Mouse (Mus musculus): ENCODE data around the gene Pacrg. TPM values are rescaled to one million over a fixed set of nuclear protein-coding genes. Genes with fewer than 3 reads are reported as not detected.

Gene Pacrg
- polyA plus RNA-seq, 1 experiment from 2014 or later = 9.3 TPM

GRCm38 (mm10) chr17:10614696-10615095, 225.4 kb downstream of the Pacrg start:
- no peak overlapping the region for H3K27ac ChIP-seq
- 91% methylated on average over 6 of the region's 6 CpGs for WGBS
- no peaks in the 10 kb centered on the region for H3K36me3 ChIP-seq
- H3K4me3 ChIP-seq = no peak overlapping the region
- ATAC-seq (ENCODE audit: low FRiP score) = no peak
- no peaks in the 10 kb centered on the region for H3K9me3 ChIP-seq (replicated peaks)
- no peaks in the 10 kb centered on the region for H3K27me3 ChIP-seq
- peaks cover 4% of the 10 kb centered on the region; the same call in 1 of the 2 replicates for H3K4me1 ChIP-seq
- no peak overlapping the region for H3K9ac ChIP-seq
- H3K4me2 ChIP-seq (replicated peaks) = no peak overlapping the region

GRCm38 (mm10) chr17:10611626-10612025, 228.5 kb downstream of the Pacrg start:
- H3K9me3 ChIP-seq (replicated peaks) = no peaks in the 10 kb centered on the region
- no peak overlapping the region for H3K9ac ChIP-seq
- no peak overlapping the region for H3K27ac ChIP-seq
- H3K4me2 ChIP-seq (replicated peaks) = no peak overlapping the region
- ATAC-seq (ENCODE audit: low FRiP score) = no peak
- H3K4me3 ChIP-seq = no peak overlapping the region
- WGBS = 29% methylated on average over 3 of the region's 3 CpGs
- no peaks in the 10 kb centered on the region for H3K27me3 ChIP-seq
- peaks cover 4% of the 10 kb centered on the region; the same call in 1 of the 2 replicates for H3K4me1 ChIP-seq
- H3K36me3 ChIP-seq = no peaks in the 10 kb centered on the region

- no peak overlapping the region for H3K4me3 ChIP-seq
- no peak overlapping the region for H3K9ac ChIP-seq
- H3K9me3 ChIP-seq (replicated peaks) = no peaks in the 10 kb centered on the region
- WGBS = 74% methylated on average over 4 of the region's 4 CpGs
- H3K27ac ChIP-seq = no peak overlapping the region
- H3K4me2 ChIP-seq (replicated peaks) = no peak overlapping the region
- H3K27me3 ChIP-seq = no peaks in the 10 kb centered on the region
- no peak for ATAC-seq (ENCODE audit: low FRiP score)
- no peaks in the 10 kb centered on the region for H3K36me3 ChIP-seq
- peaks cover 4% of the 10 kb centered on the region; the same call in 1 of the 2 replicates for H3K4me1 ChIP-seq
Observed at GRCm38 (mm10) chr17:10608146-10608545, 232.0 kb downstream of the Pacrg start.

GRCm38 (mm10) chr17:10606090-10606489, 234.0 kb downstream of the Pacrg start:
- Histone ChIP-seq H3K27ac (no peak overlapping the region), H3K27me3 (no peaks in the 10 kb centered on the region), H3K9me3 (replicated peaks) (no peaks in the 10 kb centered on the region), H3K4me2 (replicated peaks) (no peak overlapping the region), H3K36me3 (no peaks in the 10 kb centered on the region), H3K9ac (no peak overlapping the region), H3K4me1 (no peaks in the 10 kb centered on the region), H3K4me3 (no peak overlapping the region)
- WGBS = 73% methylated on average over 3 of the region's 3 CpGs
- no peak for ATAC-seq (ENCODE audit: low FRiP score)

- Histone ChIP-seq H3K36me3 (no peaks in the 10 kb centered on the region), H3K4me1 (no peaks in the 10 kb centered on the region), H3K27me3 (no peaks in the 10 kb centered on the region), H3K9ac (no peak overlapping the region), H3K27ac (no peak overlapping the region), H3K9me3 (replicated peaks) (no peaks in the 10 kb centered on the region), H3K4me3 (no peak overlapping the region), H3K4me2 (replicated peaks) (no peak overlapping the region)
- WGBS = 90% methylated on average over 4 of the region's 4 CpGs
- ATAC-seq (ENCODE audit: low FRiP score) = no peak
Observed at GRCm38 (mm10) chr17:10597741-10598140, 242.4 kb downstream of the Pacrg start.

GRCm38 (mm10) chr17:10589604-10590003, 250.5 kb downstream of the Pacrg start:
- no peaks in the 10 kb centered on the region for H3K36me3 ChIP-seq
- no peak overlapping the region for H3K4me2 ChIP-seq (replicated peaks)
- WGBS = 65% methylated on average over 7 of the region's 7 CpGs
- no peaks in the 10 kb centered on the region for H3K9me3 ChIP-seq (replicated peaks)
- H3K27me3 ChIP-seq = no peaks in the 10 kb centered on the region
- H3K9ac ChIP-seq = no peak overlapping the region
- no peak overlapping the region for H3K4me3 ChIP-seq
- H3K27ac ChIP-seq = no peak overlapping the region
- H3K4me1 ChIP-seq = no peaks in the 10 kb centered on the region
- ATAC-seq (ENCODE audit: low FRiP score) = no peak

GRCm38 (mm10) chr17:10588922-10589400, 251.2 kb downstream of the Pacrg start:
- 87% methylated on average over 7 of the region's 7 CpGs for WGBS
- Histone ChIP-seq H3K4me1 (no peaks in the 10 kb centered on the region), H3K4me2 (replicated peaks) (no peak overlapping the region), H3K27ac (no peak overlapping the region), H3K27me3 (no peaks in the 10 kb centered on the region), H3K4me3 (no peak overlapping the region), H3K9ac (no peak overlapping the region), H3K36me3 (no peaks in the 10 kb centered on the region), H3K9me3 (replicated peaks) (no peaks in the 10 kb centered on the region)
- ATAC-seq (ENCODE audit: low FRiP score) = no peak

GRCm38 (mm10) chr17:10583301-10583700, 256.8 kb downstream of the Pacrg start:
- no peaks in the 10 kb centered on the region for H3K27me3 ChIP-seq
- H3K9me3 ChIP-seq (replicated peaks) = no peaks in the 10 kb centered on the region
- ATAC-seq (ENCODE audit: low FRiP score) = no peak
- no peaks in the 10 kb centered on the region for H3K36me3 ChIP-seq
- H3K4me2 ChIP-seq (replicated peaks) = no peak overlapping the region
- H3K4me3 ChIP-seq = no peak overlapping the region
- no peak overlapping the region for H3K9ac ChIP-seq
- H3K27ac ChIP-seq = no peak overlapping the region
- 0 out of 2 replicates have a peak, but pooled peaks cover 2% of the 10 kb centered on the region for H3K4me1 ChIP-seq
- 36% methylated on average over 3 of the region's 3 CpGs for WGBS

- WGBS = 59% methylated on average over 7 of the region's 7 CpGs
- no peak overlapping the region for H3K4me2 ChIP-seq (replicated peaks)
- no peaks in the 10 kb centered on the region for H3K36me3 ChIP-seq
- no peak overlapping the region for H3K4me3 ChIP-seq
- H3K27ac ChIP-seq = no peak overlapping the region
- no peaks in the 10 kb centered on the region for H3K4me1 ChIP-seq
- ATAC-seq (ENCODE audit: low FRiP score) = no peak
- H3K9me3 ChIP-seq (replicated peaks) = no peaks in the 10 kb centered on the region
- no peaks in the 10 kb centered on the region for H3K27me3 ChIP-seq
- no peak overlapping the region for H3K9ac ChIP-seq
Observed at GRCm38 (mm10) chr17:10575306-10575705, 264.8 kb downstream of the Pacrg start.

GRCm38 (mm10) chr17:10572436-10572835, 267.7 kb downstream of the Pacrg start:
- Histone ChIP-seq H3K27me3 (no peaks in the 10 kb centered on the region), H3K27ac (no peak overlapping the region), H3K9ac (no peak overlapping the region), H3K4me1 (no peaks in the 10 kb centered on the region), H3K4me2 (replicated peaks) (no peak overlapping the region), H3K4me3 (no peak overlapping the region), H3K36me3 (no peaks in the 10 kb centered on the region), H3K9me3 (replicated peaks) (no peaks in the 10 kb centered on the region)
- WGBS = 91% methylated on average over 4 of the region's 4 CpGs
- no peak for ATAC-seq (ENCODE audit: low FRiP score)

- no peak overlapping the region for H3K4me3 ChIP-seq
- no peak overlapping the region for H3K4me2 ChIP-seq (replicated peaks)
- H3K9me3 ChIP-seq (replicated peaks) = no peaks in the 10 kb centered on the region
- no peaks in the 10 kb centered on the region for H3K27me3 ChIP-seq
- H3K36me3 ChIP-seq = no peaks in the 10 kb centered on the region
- H3K27ac ChIP-seq = no peak overlapping the region
- H3K4me1 ChIP-seq = no peaks in the 10 kb centered on the region
- 93% methylated on average over 10 of the region's 10 CpGs for WGBS
- H3K9ac ChIP-seq = no peak overlapping the region
- no peak for ATAC-seq (ENCODE audit: low FRiP score)
Observed at GRCm38 (mm10) chr17:10569270-10569669, 270.8 kb downstream of the Pacrg start.

GRCm38 (mm10) chr17:10567411-10567810, 272.7 kb downstream of the Pacrg start:
- whole genome bisulfite sequencing = 94% methylated on average over 3 of the region's 3 CpGs
- H3K27ac ChIP-seq = no peak overlapping the region

GRCm38 (mm10) chr17:10564191-10564590, 275.9 kb downstream of the Pacrg start:
- ATAC-seq (ENCODE audit: low FRiP score) = no peak
- no peaks in the 10 kb centered on the region for H3K4me1 ChIP-seq
- no peak overlapping the region for H3K4me2 ChIP-seq (replicated peaks)
- H3K4me3 ChIP-seq = no peak overlapping the region
- no peaks in the 10 kb centered on the region for H3K36me3 ChIP-seq
- H3K9me3 ChIP-seq (replicated peaks) = no peaks in the 10 kb centered on the region
- no peak overlapping the region for H3K27ac ChIP-seq
- WGBS = 95% methylated on average over 5 of the region's 5 CpGs
- H3K9ac ChIP-seq = no peak overlapping the region
- H3K27me3 ChIP-seq = no peaks in the 10 kb centered on the region

More at GRCm38 (mm10) chr17:10567411-10567810, 272.7 kb downstream of the Pacrg start:
- Histone ChIP-seq H3K9me3 (replicated peaks) (no peaks in the 10 kb centered on the region), H3K4me3 (no peak overlapping the region), H3K4me1 (no peaks in the 10 kb centered on the region), H3K9ac (no peak overlapping the region), H3K27me3 (no peaks in the 10 kb centered on the region), H3K4me2 (replicated peaks) (no peak overlapping the region), H3K36me3 (no peaks in the 10 kb centered on the region)
- no peak for ATAC-seq (ENCODE audit: low FRiP score)

All from hindbrain, embryonic 12.5 days (tissue).